11 mouse cellular contexts compared by ENCODE assay signal in the genomic region with DNA sequence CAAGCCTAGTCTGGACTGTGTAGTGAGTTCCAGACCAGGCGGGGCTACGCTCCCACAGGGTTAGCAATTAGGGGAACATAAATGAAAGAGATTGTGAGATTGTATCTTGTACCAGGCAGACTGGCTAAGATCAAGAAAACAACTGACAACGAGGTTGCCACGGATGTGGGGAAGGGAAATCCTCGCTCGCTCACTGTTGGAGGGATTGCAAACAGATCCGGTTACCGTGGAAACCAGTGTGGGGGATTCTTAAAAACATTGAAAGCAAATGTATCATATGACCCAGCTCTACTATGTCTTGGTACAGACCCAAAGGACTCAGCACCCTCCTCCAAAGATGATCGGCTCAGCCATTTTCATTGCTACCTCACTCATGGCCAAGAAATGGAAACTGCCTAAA. TPM values are rescaled to one million over a fixed set of nuclear protein-coding genes. Genes with fewer than 3 reads are reported as not detected.
A peak's percentile ranks its signal among the peaks of the same experiment; 100 is the strongest.
DNase-seq lines count a peak whose midpoint lies in the region.
"Had no signal": no experiment of that assay in that cellular context is flagged by ENCODE, and none has a peak within 500 bp of the region (broad histone marks: within the 10 kb centered on the region; RNA-seq: fewer than 3 reads in every experiment).

No protein-coding gene starts in this region.

- peak; percentile 42 for DNase-seq in embryo, embryonic 11 days
- DNase-seq in embryo, embryonic 9.5 days (ENCODE audit: extremely low spot score) = no peak
- peak; percentile 6 to 20 for DNase-seq in left cerebral cortex, adult 18-20 months (ENCODE audit: low spot score in 2 of 2)
- no peak for DNase-seq in left cerebral cortex, adult 8-10 months (ENCODE audit: low spot score in 2 of 2)
- peak; percentile 2 for DNase-seq in NIH3T3 (ENCODE audit: low read depth)
- peak; percentile 25 for DNase-seq in layer of hippocampus, adult 9-10 months (ENCODE audit: low spot score)
- DNase-seq in urinary bladder, postnatal 10 days (ENCODE audit: low spot score) = no peak
- no peak for DNase-seq in B cell, adult 2 months
- DNase-seq: cerebellum, postnatal 36 days; lung, postnatal 10 days had no signal

RNA-seq across cellular contexts. Expression of a gene that starts 6.6 kb away (rescaled TPM):
- total RNA-seq in left cerebral cortex, adult 18-20 months (2021) = not detected
- total RNA-seq in left cerebral cortex, adult 8-10 months (2022) = under 1 TPM in 1 of 4 experiments, not detected in 3; 0.57 TPM
- total RNA-seq: gastrocnemius, adult 18-20 months had no signal

RNA-seq across cellular contexts. Expression of a gene that starts 17.4 kb away (rescaled TPM):
- 10 to 100 TPM; 26.5 to 27.5 TPM for total RNA-seq in left cerebral cortex, adult 18-20 months (2021)
- total RNA-seq in left cerebral cortex, adult 8-10 months (2022) = 10 to 100 TPM; 26.2 to 32.3 (median 29.4) TPM

Comparison
In these comparisons a context has a peak if more than half of its experiments do, and no peak if none do; other contexts are left out.
1. DNase-seq: peak in embryo, embryonic 11 days (single experiment), left cerebral cortex, adult 18-20 months (2 of 2), NIH3T3 (single experiment) and layer of hippocampus, adult 9-10 months (single experiment); none in embryo, embryonic 9.5 days (single experiment), left cerebral cortex, adult 8-10 months (0 of 2), urinary bladder, postnatal 10 days (single experiment) and B cell, adult 2 months (0 of 2).